ENCODE assay signal across 22 mouse cellular contexts in genomic region chr9:69937863-69938262, GRCm38 (mm10). TPM values are rescaled to one million over a fixed set of nuclear protein-coding genes. Genes with fewer than 3 reads are reported as not detected.
DNase-seq lines count a peak whose midpoint lies in the region; ATAC-seq and TF ChIP-seq lines count a peak whose summit lies in the region.
"Had no signal": no experiment of that assay in that cellular context is flagged by ENCODE, and none has a peak within 500 bp of the region (broad histone marks: within the 10 kb centered on the region; RNA-seq: fewer than 3 reads in every experiment).

No protein-coding gene starts in this region.

- no peaks in the 10 kb centered on the region for H3K4me1 ChIP-seq in midbrain, embryonic 14.5 days (ENCODE audit: control insufficient read depth, insufficient read depth, low read length)
- H3K4me1 ChIP-seq in midbrain, embryonic 16.5 days (ENCODE audit: control insufficient read depth, insufficient read depth, low read length) = no peaks in the 10 kb centered on the region
- H3K4me1 ChIP-seq in CH12.LX (ENCODE audit: control insufficient read depth in 1 of 2, insufficient read depth in 2 of 2) = peaks cover 12 to 34% of the 10 kb centered on the region in 2 experiments
- H3K4me1 ChIP-seq: forebrain, embryonic 10.5 days; forebrain, embryonic 13.5 days; heart, embryonic 12.5 days; heart, embryonic 15.5 days; hindbrain, embryonic 10.5 days; hindbrain, embryonic 13.5 days had no signal

- WGBS in midbrain, embryonic 14.5 days = 78% methylated on average over 3 of the region's 3 CpGs
- WGBS in midbrain, embryonic 16.5 days = 78% methylated on average over 3 of the region's 3 CpGs

- TF ChIP-seq POLR2A in CH12.LX (IDR thresholded peaks at IDR 0.05; ENCODE audit: low read depth, low read length) = no peak

- no peak overlapping the region for H3K4me2 ChIP-seq in midbrain, embryonic 14.5 days (ENCODE audit: low read length)
- no peak overlapping the region for H3K4me2 ChIP-seq in midbrain, embryonic 16.5 days (ENCODE audit: low read length)
- H3K4me2 ChIP-seq in CH12.LX (ENCODE audit: insufficient read depth, low read depth, poor library complexity, severe bottlenecking) = no peak overlapping the region
- H3K4me2 ChIP-seq: forebrain, embryonic 13.5 days; heart, embryonic 12.5 days; heart, embryonic 15.5 days; hindbrain, embryonic 13.5 days had no signal

- no peaks in the 10 kb centered on the region for H3K27me3 ChIP-seq in midbrain, embryonic 14.5 days (ENCODE audit: control insufficient read depth, insufficient read depth, low read length)
- H3K27me3 ChIP-seq in midbrain, embryonic 16.5 days (ENCODE audit: control insufficient read depth, insufficient read depth, low read depth, low read length) = no peaks in the 10 kb centered on the region
- no peaks in the 10 kb centered on the region for H3K27me3 ChIP-seq in CH12.LX (replicated peaks)
- peaks cover 16% of the 10 kb centered on the region for H3K27me3 ChIP-seq in Patski
- H3K27me3 ChIP-seq: forebrain, embryonic 13.5 days; heart, embryonic 12.5 days; heart, embryonic 15.5 days; hindbrain, embryonic 13.5 days had no signal

- in situ Hi-C loops in CH12.LX (cut with MboI; ENCODE audit: low pct_ligation_motif_present, low pct_unique_long_range_greater_than_20kb, low sequenced_read_pairs) (loop anchor here (10.0 kb wide), 1 partner anchor 433 kb away; no protein-coding TSS in a partner anchor), Patski (cut with MboI; ENCODE audit: low pct_unique_long_range_greater_than_20kb) (no loop called here)

- peak in 1 of 2 experiments; percentile 48; a peak in 2 of 4 replicates for TF ChIP-seq CTCF in CH12.LX (conservative IDR thresholded peaks at IDR 0.05 in 1 of 2, IDR thresholded peaks at IDR 0.05 in 1 of 2; ENCODE audit: low read depth in 2 of 2, low read length in 2 of 2)
- peak; percentile 39 for TF ChIP-seq CTCF in Patski (IDR thresholded peaks at IDR 0.05)

- H3K9ac ChIP-seq in midbrain, embryonic 14.5 days (replicated peaks; ENCODE audit: low read length) = no peak overlapping the region
- no peak overlapping the region for H3K9ac ChIP-seq in midbrain, embryonic 16.5 days (ENCODE audit: low read depth, low read length)
- H3K9ac ChIP-seq in CH12.LX (ENCODE audit: insufficient read depth, low read depth) = no peak overlapping the region
- H3K9ac ChIP-seq: forebrain, embryonic 13.5 days; heart, embryonic 12.5 days; heart, embryonic 15.5 days; hindbrain, embryonic 13.5 days had no signal

- POLR2A ChIA-PET in Patski (lab: Charles Lee) = no interaction called here

- no peaks in the 10 kb centered on the region for H3K79me2 ChIP-seq in CH12.LX (replicated peaks; ENCODE audit: control insufficient read depth, extremely low read depth, insufficient read depth, poor library complexity, severe bottlenecking)

- H3K27ac ChIP-seq in midbrain, embryonic 14.5 days (replicated peaks; ENCODE audit: low read depth, low read length) = no peak overlapping the region
- no peak overlapping the region for H3K27ac ChIP-seq in midbrain, embryonic 16.5 days (ENCODE audit: low read length)
- H3K27ac ChIP-seq in CH12.LX (ENCODE audit: insufficient read depth, low read depth) = no peak overlapping the region
- H3K27ac ChIP-seq: forebrain, embryonic 10.5 days; forebrain, embryonic 13.5 days; heart, embryonic 15.5 days; hindbrain, embryonic 10.5 days; hindbrain, embryonic 13.5 days had no signal

- no peak for ATAC-seq in midbrain, embryonic 14.5 days (ENCODE audit: low FRiP score, low TSS enrichment)
- no peak for ATAC-seq in midbrain, embryonic 16.5 days
- no peak for ATAC-seq in Patski
- ATAC-seq: CD4-positive, CD25-positive, alpha-beta regulatory T cell, adult 4 months; forebrain, embryonic 13.5 days had no signal

- TF ChIP-seq EP300 in CH12.LX (IDR thresholded peaks at IDR 0.05; ENCODE audit: low read length) = no peak

- H3K9me3 ChIP-seq in midbrain, embryonic 14.5 days (ENCODE audit: control insufficient read depth, low read length) = no peaks in the 10 kb centered on the region
- H3K9me3 ChIP-seq in midbrain, embryonic 16.5 days (replicated peaks; ENCODE audit: control insufficient read depth, low read length, poor library complexity, severe bottlenecking) = no peaks in the 10 kb centered on the region
- no peaks in the 10 kb centered on the region for H3K9me3 ChIP-seq in CH12.LX (replicated peaks; ENCODE audit: low read length)
- H3K9me3 ChIP-seq: forebrain, embryonic 10.5 days; forebrain, embryonic 13.5 days; heart, embryonic 12.5 days; heart, embryonic 15.5 days; hindbrain, embryonic 10.5 days; hindbrain, embryonic 13.5 days had no signal

- peak; percentile 45 for DNase-seq in midbrain, embryonic 14.5 days
- DNase-seq in CH12.LX (ENCODE audit: extremely low read depth) (no peak), Patski (ENCODE audit: low read depth, low spot score) (no peak)
- DNase-seq in Muller cell, postnatal 12 days (ENCODE audit: inconsistent ontology term) = no peak
- DNase-seq in right cerebral cortex, adult 2 months (ENCODE audit: low spot score in 2 of 2) = no peak
- DNase-seq: adrenal gland, adult 2 months; adrenal gland, postnatal 14 days; cerebellum, adult 18-20 months; cerebellum, adult 9-10 months; cerebellum, postnatal 14 days; gastrocnemius, postnatal 25 days; heart, adult 18-20 months; heart, postnatal 10 days; heart, postnatal 36 days had no signal

- no peak overlapping the region for H3K4me3 ChIP-seq in midbrain, embryonic 14.5 days (replicated peaks; ENCODE audit: low read depth, low read length)
- no peak overlapping the region for H3K4me3 ChIP-seq in midbrain, embryonic 16.5 days (ENCODE audit: low read depth, low read length)
- H3K4me3 ChIP-seq in CH12.LX (replicated peaks in 1 of 3; ENCODE audit: low read depth in 2 of 3, low read length in 2 of 3, poor library complexity in 1 of 3) = no peak overlapping the region
- H3K4me3 ChIP-seq: forebrain, embryonic 10.5 days; forebrain, embryonic 13.5 days; heart, embryonic 12.5 days; heart, embryonic 15.5 days; hindbrain, embryonic 10.5 days; hindbrain, embryonic 13.5 days had no signal

- no peaks in the 10 kb centered on the region for H3K36me3 ChIP-seq in midbrain, embryonic 14.5 days (ENCODE audit: control insufficient read depth, insufficient read depth, low read length)
- H3K36me3 ChIP-seq in midbrain, embryonic 16.5 days (ENCODE audit: control insufficient read depth, insufficient read depth, low read length) = no peaks in the 10 kb centered on the region
- H3K36me3 ChIP-seq in CH12.LX (replicated peaks in 1 of 2; ENCODE audit: control insufficient read depth in 1 of 2, insufficient read depth in 1 of 2, low read length in 1 of 2) = no peaks in the 10 kb centered on the region
- H3K36me3 ChIP-seq: forebrain, embryonic 10.5 days; heart, embryonic 12.5 days; heart, embryonic 15.5 days; hindbrain, embryonic 10.5 days; hindbrain, embryonic 13.5 days had no signal

- TF ChIP-seq RAD21 in CH12.LX (IDR thresholded peaks at IDR 0.05; ENCODE audit: low read depth, low read length) = peak; percentile 66

- CTCF ChIA-PET in Patski (lab: Charles Lee) = interaction anchor here (1.4 to 2.4 kb wide), 2 partner anchors 10 to 315 kb away, joined by 9 to 11 read pairs; no protein-coding TSS in a partner anchor

- dilution Hi-C loops in CH12.LX (cut with MboI; ENCODE audit: extremely low pct_ligation_motif_present, extremely low pct_unique_long_range_greater_than_20kb, low sequenced_read_pairs) = no loop called here

TF ChIP-seq in CH12.LX, 34 proteins besides CTCF, POLR2A, EP300 and RAD21:
- TF ChIP-seq NELFE (IDR thresholded peaks at IDR 0.05; ENCODE audit: low read depth, low read length) = no peak
- TF ChIP-seq MAZ (IDR thresholded peaks at IDR 0.05; ENCODE audit: low read depth, low read length) = no peak
- no peak for TF ChIP-seq MAFK (IDR thresholded peaks at IDR 0.05; ENCODE audit: insufficient replicate concordance, low read length)
- no peak for TF ChIP-seq ETS1 (conservative IDR thresholded peaks at IDR 0.05; ENCODE audit: low read depth, low read length)
- no peak for TF ChIP-seq BHLHE40 (IDR thresholded peaks at IDR 0.05; ENCODE audit: low read depth, low read length)
- no peak for TF ChIP-seq ELF1 (IDR thresholded peaks at IDR 0.05; ENCODE audit: low read depth, low read length)
- TF ChIP-seq NRF1 (IDR thresholded peaks at IDR 0.05; ENCODE audit: low read depth, low read length) = no peak
- peak; percentile 33 for TF ChIP-seq SMC3 (IDR thresholded peaks at IDR 0.05; ENCODE audit: low read depth, low read length)
- TF ChIP-seq ZC3H11A (IDR thresholded peaks at IDR 0.05; ENCODE audit: low read depth, low read length) = no peak

RNA-seq across cellular contexts. Expression of gene Bnip2, which starts 51.4 kb away (rescaled TPM):
- 74.8 and 92.8 TPM in 2 replicates for polyA plus RNA-seq in midbrain, embryonic 14.5 days (2014; fragmentation: Nextera tagmentation; extraction: Ambion mirVana)
- polyA plus RNA-seq in midbrain, embryonic 16.5 days (2015; fragmentation: Nextera tagmentation; extraction: Ambion mirVana) = 74.0 and 80.4 TPM in 2 replicates
- total RNA-seq in CH12.LX (2012; rRNA removed) (54.3 and 67.5 TPM in 2 replicates), CH12.LX (2014; rRNA removed) (104 and 117 TPM in 2 replicates)
- polyA plus RNA-seq in CH12.LX (2012; ENCODE audit: insufficient read length, low read depth) (88.1 and 89.7 TPM in 2 replicates), Patski (2021) (116 TPM)
